Mouse (Mus musculus): ENCODE data around the gene Gm49325. TPM values are rescaled to one million over a fixed set of nuclear protein-coding genes. Genes with fewer than 3 reads are reported as not detected.

Gm49325 gene
- polyA plus RNA-seq, 1 experiment from 2014 or later, result 13.2 TPM

DNA sequence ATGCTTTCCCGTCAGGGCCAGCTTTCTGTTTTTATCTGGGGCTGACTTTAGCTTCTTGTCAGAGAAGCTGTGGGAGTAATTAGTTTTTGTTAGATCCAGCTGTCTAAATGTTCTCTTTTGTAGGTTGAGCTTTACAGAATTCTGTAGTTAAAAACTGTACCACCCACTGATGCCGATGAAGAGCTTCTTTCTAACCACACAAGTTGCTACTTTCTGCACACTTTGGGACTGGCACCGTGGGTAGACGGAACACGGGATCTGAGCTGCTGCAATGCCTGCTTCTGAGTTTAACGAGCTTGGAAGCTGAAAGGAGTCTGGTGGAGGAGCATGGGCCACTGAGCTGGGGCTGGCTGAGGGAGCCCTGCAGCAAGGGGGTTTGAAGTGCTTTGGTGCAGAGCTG lies 14.5 kb upstream of the Gm49325 start:
- WGBS, result 78% methylated on average over 6 of the region's 6 CpGs
- H3K9ac ChIP-seq, result no peak overlapping the region
- H3K4me2 ChIP-seq (replicated peaks), result no peak overlapping the region
- H3K27me3 ChIP-seq, result no peaks in the 10 kb centered on the region
- peaks cover 13% of the 10 kb centered on the region; the same call in 1 of the 2 replicates for H3K4me1 ChIP-seq
- H3K27ac ChIP-seq, result no peak overlapping the region
- no peak for ATAC-seq (ENCODE audit: low FRiP score)
- peaks cover 81% of the 10 kb centered on the region for H3K36me3 ChIP-seq
- no peaks in the 10 kb centered on the region for H3K9me3 ChIP-seq (replicated peaks)
- H3K4me3 ChIP-seq, result no peak overlapping the region

GRCm38 (mm10) chr10:77596060-77596459 lies 9.9 kb upstream of the Gm49325 start:
- Histone ChIP-seq H3K4me3 (no peak overlapping the region), H3K4me2 (replicated peaks) (no peak overlapping the region), H3K27ac (no peak overlapping the region), H3K27me3 (no peaks in the 10 kb centered on the region), H3K9me3 (replicated peaks) (no peaks in the 10 kb centered on the region), H3K36me3 (peaks cover 75% of the 10 kb centered on the region), H3K9ac (no peak overlapping the region), H3K4me1 (no peaks in the 10 kb centered on the region)
- ATAC-seq (ENCODE audit: low FRiP score), result no peak
- 92% methylated on average over 2 of the region's 2 CpGs for whole genome bisulfite sequencing

DNA sequence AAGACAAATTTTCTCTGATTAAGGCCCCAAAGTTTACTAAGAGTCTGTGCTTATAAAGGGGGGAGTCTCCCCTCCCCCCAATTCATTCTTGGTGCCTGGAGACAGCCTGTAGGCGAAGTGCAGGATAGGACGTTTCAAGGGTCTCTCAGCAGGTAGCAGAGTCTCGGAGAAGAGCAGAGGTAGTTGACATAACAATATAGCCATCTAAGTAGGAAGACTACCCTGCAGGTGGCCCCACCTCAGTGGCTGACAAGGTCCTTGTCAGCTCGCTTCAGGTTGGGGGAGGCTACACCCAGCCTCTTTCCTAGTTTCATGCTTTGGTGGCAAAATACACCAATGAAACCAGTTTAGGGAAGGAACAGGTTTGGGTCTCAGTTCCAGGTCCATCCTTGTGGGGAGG lies 3.0 kb upstream of the Gm49325 start:
- Histone ChIP-seq H3K27me3 (no peaks in the 10 kb centered on the region), H3K9ac (no peak overlapping the region), H3K4me3 (no peak overlapping the region), H3K4me2 (replicated peaks) (no peak overlapping the region), H3K9me3 (replicated peaks) (0 out of 2 replicates have a peak, but pooled peaks cover 4% of the 10 kb centered on the region), H3K27ac (no peak overlapping the region), H3K4me1 (peaks cover 15% of the 10 kb centered on the region), H3K36me3 (peaks cover 14% of the 10 kb centered on the region)
- no peak for ATAC-seq (ENCODE audit: low FRiP score)
- WGBS, result 40% methylated on average over 4 of the region's 4 CpGs

DNA sequence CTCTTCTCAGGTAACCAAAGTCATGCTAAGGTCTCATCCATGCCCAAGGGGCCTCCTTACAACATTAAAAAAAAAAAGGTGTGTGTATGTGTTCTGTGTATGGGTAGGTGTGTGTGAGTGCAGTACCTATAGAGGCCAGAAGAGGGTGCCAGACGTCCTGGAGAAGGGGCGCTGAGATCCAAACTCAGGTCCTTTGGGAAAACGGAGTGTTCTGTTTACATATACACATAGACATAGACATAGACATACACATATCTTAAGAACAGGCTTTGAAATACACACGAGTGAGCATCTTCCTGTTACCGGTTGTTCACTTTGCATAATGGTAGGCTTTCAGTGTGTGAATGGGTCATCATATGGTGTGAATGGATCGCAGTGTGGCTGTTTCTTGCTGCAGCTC lies 1.9 kb upstream of the Gm49325 start:
- no peaks in the 10 kb centered on the region for H3K27me3 ChIP-seq
- peaks cover 16% of the 10 kb centered on the region for H3K4me1 ChIP-seq
- H3K27ac ChIP-seq, result no peak overlapping the region
- no peak for ATAC-seq (ENCODE audit: low FRiP score)
- peaks cover 12% of the 10 kb centered on the region; the same call in 1 of the 2 replicates for H3K36me3 ChIP-seq
- 0 out of 2 replicates have a peak, but pooled peaks cover 4% of the 10 kb centered on the region for H3K9me3 ChIP-seq (replicated peaks)
- WGBS, result 98% methylated on average over 6 of the region's 6 CpGs
- no peak overlapping the region for H3K9ac ChIP-seq
- H3K4me3 ChIP-seq, result no peak overlapping the region
- no peak overlapping the region for H3K4me2 ChIP-seq (replicated peaks)

DNA sequence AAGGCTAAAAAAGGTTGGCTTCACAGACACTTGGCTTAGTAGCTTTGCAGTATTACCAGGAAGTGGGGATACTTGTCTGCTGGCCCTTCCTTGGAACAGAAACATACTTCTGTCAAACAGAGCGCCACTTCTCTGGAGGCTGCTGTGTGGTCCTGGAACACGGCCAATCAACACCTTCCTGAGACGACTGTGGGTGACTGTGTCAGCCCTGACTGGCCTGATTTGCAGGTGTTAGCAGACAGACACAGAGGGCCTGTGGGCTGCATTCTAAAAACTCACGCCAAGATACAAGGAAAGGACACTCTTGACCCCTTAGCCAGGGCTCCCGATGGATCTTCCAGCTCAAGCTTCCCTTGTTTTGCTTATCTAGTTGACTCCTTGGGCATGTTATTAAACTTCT lies 1.0 kb upstream of the Gm49325 start:
- no peak for ATAC-seq (ENCODE audit: low FRiP score)
- no peaks in the 10 kb centered on the region for H3K27me3 ChIP-seq
- 86% methylated on average over 5 of the region's 5 CpGs for WGBS
- H3K36me3 ChIP-seq, result peaks cover 9% of the 10 kb centered on the region; the same call in 1 of the 2 replicates
- 0 out of 2 replicates have a peak, but pooled peaks cover 4% of the 10 kb centered on the region for H3K9me3 ChIP-seq (replicated peaks)
- no peak overlapping the region for H3K4me3 ChIP-seq
- no peak overlapping the region for H3K9ac ChIP-seq
- no peak overlapping the region for H3K4me2 ChIP-seq (replicated peaks)
- H3K4me1 ChIP-seq, result peaks cover 16% of the 10 kb centered on the region
- no peak overlapping the region for H3K27ac ChIP-seq

GRCm38 (mm10) chr10:77605368-77605767 lies 629 bp upstream of the Gm49325 start:
- ATAC-seq (ENCODE audit: low FRiP score), result no peak; the same call in 1 of the 2 replicates
- WGBS, result 45% methylated on average over 1 of the region's 1 CpGs

GRCm38 (mm10) chr10:77606855-77607254 lies 858 bp downstream of the Gm49325 start:
- Histone ChIP-seq H3K36me3 (peaks cover 28% of the 10 kb centered on the region), H3K27ac (peak overlapping the region; percentile 94), H3K4me2 (replicated peaks) (peak overlapping the region; percentile 83), H3K9me3 (replicated peaks) (0 out of 2 replicates have a peak, but pooled peaks cover 4% of the 10 kb centered on the region), H3K4me1 (peaks cover 16% of the 10 kb centered on the region), H3K27me3 (no peaks in the 10 kb centered on the region), H3K9ac (peak overlapping the region; percentile 75), H3K4me3 (peak overlapping the region; percentile 58)
- WGBS, result 45% methylated on average over 7 of the region's 7 CpGs
- ATAC-seq (ENCODE audit: low FRiP score), result peak; percentile 33

More at GRCm38 (mm10) chr10:77605368-77605767, 629 bp upstream of the Gm49325 start:
- H3K9me3 ChIP-seq (replicated peaks), result 0 out of 2 replicates have a peak, but pooled peaks cover 4% of the 10 kb centered on the region
- H3K36me3 ChIP-seq, result peaks cover 14% of the 10 kb centered on the region
- H3K4me3 ChIP-seq, result peak overlapping the region; percentile 58
- 0 out of 2 replicates have a peak overlapping the region, but pooled peaks have one; percentile 75 for H3K9ac ChIP-seq
- peak overlapping the region; percentile 83 for H3K4me2 ChIP-seq (replicated peaks)
- no peaks in the 10 kb centered on the region for H3K27me3 ChIP-seq
- peaks cover 16% of the 10 kb centered on the region for H3K4me1 ChIP-seq
- peak overlapping the region; percentile 94 for H3K27ac ChIP-seq

GRCm38 (mm10) chr10:77607441-77607840 lies 1.4 kb downstream of the Gm49325 start:
- Histone ChIP-seq H3K36me3 (peaks cover 34% of the 10 kb centered on the region), H3K27me3 (no peaks in the 10 kb centered on the region), H3K9me3 (replicated peaks) (0 out of 2 replicates have a peak, but pooled peaks cover 4% of the 10 kb centered on the region), H3K4me2 (replicated peaks) (peak overlapping the region; percentile 83), H3K9ac (no peak overlapping the region), H3K4me1 (peaks cover 16% of the 10 kb centered on the region), H3K27ac (no peak overlapping the region), H3K4me3 (peak overlapping the region; percentile 58; the same call in 1 of the 2 replicates)
- 74% methylated on average over 5 of the region's 5 CpGs for WGBS
- no peak for ATAC-seq (ENCODE audit: low FRiP score)

DNA sequence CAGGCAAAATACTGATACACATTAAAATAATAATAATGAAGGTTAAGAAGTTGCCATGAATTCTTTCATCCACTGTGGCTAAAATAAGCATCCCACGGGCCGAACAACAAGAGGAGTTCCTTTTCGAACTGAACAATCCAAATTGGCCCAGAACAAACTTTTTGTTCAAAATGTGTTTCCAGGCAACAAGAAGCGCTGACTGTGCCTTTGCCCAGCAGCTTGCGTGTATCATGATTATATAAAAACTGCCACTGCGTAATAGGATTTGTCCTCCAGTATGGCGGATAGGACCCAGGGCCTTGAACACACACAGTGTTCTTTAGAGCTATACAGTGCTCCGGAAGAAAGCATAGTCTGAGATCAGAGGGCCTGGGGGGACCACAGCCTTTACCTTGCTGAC lies 2.6 kb downstream of the Gm49325 start:
- H3K36me3 ChIP-seq, result peaks cover 45% of the 10 kb centered on the region
- 90% methylated on average over 8 of the region's 8 CpGs for whole genome bisulfite sequencing

DNA sequence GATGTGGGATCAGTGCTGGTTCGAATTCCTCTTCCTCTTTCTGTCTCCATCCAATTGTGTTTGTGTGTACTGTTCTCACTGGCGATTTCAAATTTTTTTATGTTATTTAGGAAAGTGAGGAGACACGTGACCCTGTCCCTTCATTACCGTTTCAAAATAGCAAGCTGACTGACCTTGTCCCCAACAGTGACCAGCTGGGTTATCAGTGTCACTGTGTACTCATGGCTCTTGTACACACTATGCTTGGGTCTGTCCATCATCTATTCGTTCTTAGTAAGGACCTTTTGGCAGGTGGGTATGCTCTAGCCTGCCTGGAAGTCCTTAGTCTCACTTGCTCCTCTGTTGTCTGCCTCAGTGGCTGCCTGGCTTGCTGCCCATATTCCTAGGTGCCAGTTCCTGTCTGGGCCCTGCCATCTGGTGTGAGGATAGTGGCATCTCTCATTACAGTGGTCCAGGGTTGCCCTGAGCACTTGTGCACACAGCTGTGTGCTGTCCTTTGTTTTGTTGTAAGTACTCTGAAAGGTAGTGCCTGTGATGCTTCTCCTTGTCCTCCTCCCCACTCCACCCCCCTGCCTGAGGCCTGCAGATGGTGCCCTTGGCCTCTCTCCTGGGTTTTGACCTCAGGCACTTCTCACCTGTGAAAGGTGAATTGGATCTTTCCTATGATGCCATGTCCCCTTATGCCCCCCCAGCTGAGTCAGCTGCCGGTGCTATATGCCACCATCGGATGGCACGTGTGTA lies 4.4 kb downstream of the Gm49325 start:
- H3K36me3 ChIP-seq, result peaks cover 61% of the 10 kb centered on the region
- peaks cover 16% of the 10 kb centered on the region for H3K4me1 ChIP-seq
- H3K4me2 ChIP-seq (replicated peaks), result no peak overlapping the region
- H3K27me3 ChIP-seq, result no peaks in the 10 kb centered on the region
- no peak overlapping the region for H3K9ac ChIP-seq
- H3K27ac ChIP-seq, result no peak overlapping the region
- H3K9me3 ChIP-seq (replicated peaks), result no peaks in the 10 kb centered on the region
- WGBS, result 94% methylated on average over 8 of the region's 8 CpGs
- ATAC-seq (ENCODE audit: low FRiP score), result no peak
- H3K4me3 ChIP-seq, result no peak overlapping the region

More for the DNA sequence above, 2.6 kb downstream of the Gm49325 start:
- no peak overlapping the region for H3K4me3 ChIP-seq
- no peak overlapping the region for H3K4me2 ChIP-seq (replicated peaks)
- H3K9ac ChIP-seq, result no peak overlapping the region
- H3K27ac ChIP-seq, result no peak overlapping the region
- peaks cover 16% of the 10 kb centered on the region for H3K4me1 ChIP-seq
- 0 out of 2 replicates have a peak, but pooled peaks cover 4% of the 10 kb centered on the region for H3K9me3 ChIP-seq (replicated peaks)
- H3K27me3 ChIP-seq, result no peaks in the 10 kb centered on the region
- ATAC-seq (ENCODE audit: low FRiP score), result no peak

DNA sequence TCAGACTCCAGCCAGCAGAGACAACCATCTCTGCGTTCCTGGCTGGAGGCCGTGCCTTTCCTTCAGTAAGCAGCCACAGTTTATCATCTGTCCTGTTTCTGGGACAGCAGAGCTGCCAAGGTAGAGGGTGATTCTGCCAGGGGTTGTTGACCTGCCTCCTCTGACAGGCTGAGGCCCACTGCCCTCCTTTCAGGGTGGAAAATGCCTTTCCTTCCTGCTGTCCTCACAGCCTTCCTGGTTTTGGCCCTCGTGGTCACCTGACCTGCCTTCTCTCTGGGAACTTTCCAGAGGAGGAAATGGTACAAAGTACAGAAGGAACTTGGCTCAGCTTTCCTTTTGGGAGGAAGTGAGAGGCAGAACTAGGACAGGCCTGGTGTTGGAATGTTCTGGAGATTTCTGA lies 7.4 kb downstream of the Gm49325 start:
- H3K27me3 ChIP-seq, result no peaks in the 10 kb centered on the region
- H3K4me1 ChIP-seq, result no peaks in the 10 kb centered on the region
- ATAC-seq (ENCODE audit: low FRiP score), result no peak
- peaks cover 84% of the 10 kb centered on the region for H3K36me3 ChIP-seq
- no peak overlapping the region for H3K9ac ChIP-seq
- no peak overlapping the region for H3K4me2 ChIP-seq (replicated peaks)
- no peak overlapping the region for H3K27ac ChIP-seq
- 95% methylated on average over 3 of the region's 3 CpGs for WGBS
- H3K4me3 ChIP-seq, result no peak overlapping the region
- no peaks in the 10 kb centered on the region for H3K9me3 ChIP-seq (replicated peaks)

DNA sequence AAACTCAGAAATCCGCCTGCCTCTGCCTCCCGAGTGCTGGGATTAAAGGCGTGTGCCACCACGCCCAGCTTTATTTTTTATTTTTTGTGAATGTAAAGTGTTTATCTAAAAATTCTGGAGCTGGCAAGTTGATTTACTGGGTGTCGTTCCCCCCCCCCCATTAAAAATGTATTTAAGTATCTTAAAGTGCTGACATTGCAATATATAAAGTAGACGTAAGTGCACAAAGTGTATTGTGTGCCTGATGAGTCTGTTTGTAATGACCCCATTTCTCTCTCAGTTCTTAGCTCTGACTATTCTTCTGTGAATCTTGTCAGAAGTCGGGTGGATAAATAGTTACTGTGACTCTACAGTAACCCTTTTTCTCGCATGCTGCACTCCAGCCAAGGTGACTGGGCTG lies 9.7 kb downstream of the Gm49325 start:
- Histone ChIP-seq H3K27ac (no peak overlapping the region), H3K4me1 (no peaks in the 10 kb centered on the region), H3K9ac (no peak overlapping the region), H3K4me2 (replicated peaks) (no peak overlapping the region), H3K27me3 (no peaks in the 10 kb centered on the region), H3K9me3 (replicated peaks) (no peaks in the 10 kb centered on the region), H3K4me3 (no peak overlapping the region), H3K36me3 (peaks cover 71% of the 10 kb centered on the region)
- 96% methylated on average over 8 of the region's 8 CpGs for WGBS
- no peak for ATAC-seq (ENCODE audit: low FRiP score)

- Histone ChIP-seq H3K36me3 (peaks cover 66% of the 10 kb centered on the region), H3K4me1 (no peaks in the 10 kb centered on the region), H3K4me3 (no peak overlapping the region), H3K9ac (no peak overlapping the region), H3K9me3 (replicated peaks) (no peaks in the 10 kb centered on the region), H3K27ac (no peak overlapping the region), H3K4me2 (replicated peaks) (no peak overlapping the region), H3K27me3 (no peaks in the 10 kb centered on the region)
- ATAC-seq (ENCODE audit: low FRiP score), result no peak
- WGBS, result 94% methylated on average over 9 of the region's 9 CpGs
These were observed 10.2 kb downstream of the Gm49325 start for GRCm38 (mm10) chr10:77616166-77616565.
